Mouse (Mus musculus) thymus, postnatal 14 days (tissue): ENCODE results near the gene Tyro3.

Experiments used
- DNase-seq: peaks from one replicate; pipeline ENCODE4 v3.0.0; 2021

The Tyro3 gene

GRCm38 (mm10) chr2:119864484-119864883 is 67.0 kb downstream of the Tyro3 start:
- DNase-seq, result no peak
